Mouse (Mus musculus) kidney, postnatal 14 days (tissue): ENCODE measurements at regions not wholly inside any gene's neighbourhood (a gene's known extent, or its start where the extent isn't known, plus 50 kb on each side); places are given as distances from the start of the nearest gene placed in this dataset.

ENCODE experiments used
- DNase-seq: peaks from one replicate; pipeline ENCODE4 v3.0.0; 2022; ENCODE audit warnings: mixed read lengths

- no peak for DNase-seq
These were observed 399.8 kb upstream of the Tmpo start for GRCm38 (mm10) chr10:91580959-91581358.

- DNase-seq = peak; percentile 12
These were observed 394.4 kb upstream of the Tmpo start for GRCm38 (mm10) chr10:91575323-91576064.

GRCm38 (mm10) chr10:91572796-91573195, 391.7 kb upstream of the Tmpo start:
- no peak for DNase-seq

- no peak for DNase-seq
These were observed 387.9 kb upstream of the Tmpo start for GRCm38 (mm10) chr10:91569046-91569445.

- DNase-seq = no peak
These were observed 385.1 kb upstream of the Tmpo start for GRCm38 (mm10) chr10:91566116-91566774.

GRCm38 (mm10) chr10:91559307-91559706, 378.2 kb upstream of the Tmpo start:
- DNase-seq = no peak

- no peak for DNase-seq
These were observed 367.0 kb upstream of the Tmpo start for GRCm38 (mm10) chr10:91548071-91548470.

- peak; percentile 41 for DNase-seq
These were observed 365.0 kb upstream of the Tmpo start for GRCm38 (mm10) chr10:91546140-91546539.

GRCm38 (mm10) chr10:91545421-91545820, 364.3 kb upstream of the Tmpo start:
- DNase-seq = no peak

- no peak for DNase-seq
These were observed 362.2 kb upstream of the Tmpo start for GRCm38 (mm10) chr10:91543167-91543918.

- no peak for DNase-seq
These were observed 361.1 kb upstream of the Tmpo start for GRCm38 (mm10) chr10:91542201-91542604.

- DNase-seq = no peak
These were observed 356.1 kb upstream of the Tmpo start for GRCm38 (mm10) chr10:91537241-91537640.

- DNase-seq = no peak
These were observed 354.3 kb upstream of the Tmpo start for GRCm38 (mm10) chr10:91535392-91535791.

- DNase-seq = peak; percentile 2
These were observed 347.2 kb upstream of the Tmpo start for GRCm38 (mm10) chr10:91528305-91528704.

GRCm38 (mm10) chr10:91521168-91521567, 340.1 kb upstream of the Tmpo start:
- DNase-seq = no peak

- no peak for DNase-seq
These were observed 333.9 kb upstream of the Tmpo start for GRCm38 (mm10) chr10:91515021-91515371.

- DNase-seq = no peak
These were observed 333.3 kb upstream of the Tmpo start for GRCm38 (mm10) chr10:91514163-91515020.

GRCm38 (mm10) chr10:91507038-91507437, 325.9 kb upstream of the Tmpo start:
- DNase-seq = no peak

GRCm38 (mm10) chr10:91504891-91505290, 323.8 kb upstream of the Tmpo start:
- DNase-seq = peak; percentile 2

- no peak for DNase-seq
These were observed 317.4 kb upstream of the Tmpo start for GRCm38 (mm10) chr10:91498543-91498942.

- DNase-seq = peak; percentile 32
These were observed 283.6 kb upstream of the Tmpo start for GRCm38 (mm10) chr10:91464691-91465090.

- DNase-seq = no peak
These were observed 267.0 kb upstream of the Tmpo start for GRCm38 (mm10) chr10:91447974-91448703.
